Mouse (Mus musculus): Measurements from ENCODE around the gene Tomm40.

Gene Tomm40

GRCm38 (mm10) chr7:19715239-19716054, at the start of gene Tomm40:
Gene Tomm40 (minus strand): TSS chr7:19715438.
- peak; percentile 97 to 99 for DNase-seq (ENCODE audit: low spot score in 2 of 2)

DNA sequence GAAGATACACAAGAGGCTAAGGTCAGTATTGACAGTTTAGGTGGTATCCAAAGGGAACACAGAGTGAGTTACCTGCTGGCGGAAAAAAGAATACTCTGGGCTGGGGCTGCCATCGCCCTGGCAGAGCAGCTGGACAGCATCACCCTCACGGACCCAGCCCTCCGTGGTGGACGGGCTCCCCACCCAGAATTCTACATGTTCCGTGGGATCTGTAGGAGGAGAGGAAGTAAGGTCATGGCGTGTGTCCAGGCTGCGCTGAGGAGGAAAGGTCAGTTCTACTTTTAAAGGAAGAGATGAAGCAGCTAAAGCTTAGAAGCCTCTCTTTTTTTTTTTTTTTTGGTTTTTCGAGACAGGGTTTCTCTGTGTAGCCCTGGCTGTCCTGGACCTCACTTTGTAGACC, 49.3 kb upstream of the Tomm40 start:
- no peak for DNase-seq (ENCODE audit: low spot score in 2 of 2)

DNA sequence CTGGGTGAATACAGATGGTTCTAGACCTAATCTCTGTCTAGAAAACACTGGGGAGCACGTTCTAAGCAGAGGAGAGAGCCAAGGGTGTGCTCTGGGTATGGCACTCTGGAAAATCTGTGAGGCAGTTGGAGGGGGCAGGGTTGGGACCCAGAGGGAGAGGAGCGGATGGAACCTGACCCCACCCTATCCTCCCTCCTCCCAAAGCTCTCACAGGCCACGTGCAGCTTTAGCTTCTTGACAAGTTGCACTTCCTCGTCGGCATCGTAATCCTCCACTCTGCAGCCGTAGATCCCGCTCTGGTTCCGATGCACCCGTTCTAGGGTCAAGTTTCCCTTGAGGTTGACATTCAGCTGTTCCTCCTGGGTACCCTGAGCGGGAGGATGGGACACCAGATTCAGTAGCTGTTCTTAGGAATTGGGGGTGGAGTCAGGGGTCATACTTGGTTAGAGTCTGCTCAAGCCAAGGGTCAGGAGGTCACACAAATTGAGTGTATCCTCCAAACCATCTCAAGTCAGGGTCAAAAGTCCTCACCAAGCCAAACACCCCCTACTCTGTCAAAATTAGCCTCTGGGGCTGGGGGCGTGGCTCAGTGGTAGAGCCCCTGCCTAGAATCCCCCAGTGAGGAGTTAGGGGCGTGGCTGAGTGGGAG, 48.7 kb upstream of the Tomm40 start:
- DNase-seq (ENCODE audit: low spot score in 2 of 2) = no peak

GRCm38 (mm10) chr7:19762283-19762682, 47.0 kb upstream of the Tomm40 start:
- DNase-seq (ENCODE audit: low spot score in 2 of 2) = no peak

GRCm38 (mm10) chr7:19760021-19760420, 44.8 kb upstream of the Tomm40 start:
- DNase-seq (ENCODE audit: low spot score in 2 of 2) = no peak

- DNase-seq (ENCODE audit: low spot score in 2 of 2) = no peak
Measured at GRCm38 (mm10) chr7:19758623-19759022, 43.4 kb upstream of the Tomm40 start.

GRCm38 (mm10) chr7:19755851-19756786, 40.9 kb upstream of the Tomm40 start:
- DNase-seq (ENCODE audit: low spot score in 2 of 2) = peak in 1 of 2 experiments; percentile 68

DNA sequence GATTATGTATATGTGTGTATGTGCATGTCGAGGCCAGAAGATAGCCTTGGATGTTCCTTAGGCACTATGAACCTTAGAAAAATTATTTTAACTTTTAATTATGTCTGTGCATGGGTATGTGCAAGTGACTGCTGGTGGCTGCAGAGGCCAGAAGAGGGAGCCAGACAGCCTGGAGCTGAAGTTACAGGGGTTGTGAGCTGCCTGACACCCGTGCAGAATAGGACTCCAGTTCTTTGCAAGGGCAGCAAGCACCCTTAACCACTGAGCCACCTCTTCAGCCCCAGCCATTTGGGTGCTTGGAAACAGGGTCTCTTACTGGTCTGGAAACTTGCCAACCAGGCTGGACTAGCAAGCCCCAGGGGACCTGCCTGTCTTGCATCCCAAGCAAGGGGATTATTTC, 39.8 kb upstream of the Tomm40 start:
- no peak for DNase-seq (ENCODE audit: low spot score in 2 of 2)

DNA sequence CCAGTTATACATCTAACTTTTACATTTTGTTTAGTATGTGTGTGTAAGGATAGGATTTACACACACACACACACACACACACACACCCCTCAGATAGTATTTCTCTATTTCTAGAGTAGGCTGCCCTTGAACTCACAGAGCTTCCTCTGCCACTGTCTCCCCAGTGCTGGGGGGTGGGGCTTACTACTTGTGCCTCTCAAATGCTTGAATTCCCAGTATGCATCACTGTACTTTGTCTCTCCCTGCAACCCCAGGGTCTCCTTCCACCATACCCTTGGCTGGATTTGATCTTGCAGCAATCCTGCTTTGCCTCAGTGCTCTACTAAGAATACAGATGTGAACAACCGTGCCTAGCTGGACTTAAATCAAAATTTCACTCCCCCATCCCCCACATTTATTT, 38.8 kb upstream of the Tomm40 start:
- DNase-seq (ENCODE audit: low spot score in 2 of 2) = no peak

- no peak for DNase-seq (ENCODE audit: low spot score in 2 of 2)
Measured at GRCm38 (mm10) chr7:19753587-19753986, 38.3 kb upstream of the Tomm40 start.

DNA sequence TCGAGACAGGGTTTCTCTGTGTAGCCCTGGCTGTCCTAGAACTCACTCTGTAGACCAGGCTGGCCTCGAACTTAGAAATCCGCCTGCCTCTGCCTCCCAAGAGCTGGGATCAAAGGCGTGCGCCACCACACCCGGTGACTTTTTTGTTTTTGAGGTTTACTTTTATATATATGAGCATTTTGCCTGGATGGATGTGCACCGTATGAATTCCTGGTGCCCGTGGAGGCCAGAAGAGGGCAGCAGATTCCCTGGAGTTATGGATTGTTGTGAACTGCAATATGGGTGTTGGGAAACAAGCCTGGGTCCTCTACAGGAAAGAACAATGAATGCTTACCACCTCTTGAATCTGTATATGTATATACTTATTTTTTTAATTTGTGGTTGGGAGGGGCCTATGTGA, 37.4 kb upstream of the Tomm40 start:
- no peak for DNase-seq (ENCODE audit: low spot score in 2 of 2)

- DNase-seq (ENCODE audit: low spot score in 2 of 2) = no peak
Measured at GRCm38 (mm10) chr7:19751070-19751383, 35.8 kb upstream of the Tomm40 start.

DNA sequence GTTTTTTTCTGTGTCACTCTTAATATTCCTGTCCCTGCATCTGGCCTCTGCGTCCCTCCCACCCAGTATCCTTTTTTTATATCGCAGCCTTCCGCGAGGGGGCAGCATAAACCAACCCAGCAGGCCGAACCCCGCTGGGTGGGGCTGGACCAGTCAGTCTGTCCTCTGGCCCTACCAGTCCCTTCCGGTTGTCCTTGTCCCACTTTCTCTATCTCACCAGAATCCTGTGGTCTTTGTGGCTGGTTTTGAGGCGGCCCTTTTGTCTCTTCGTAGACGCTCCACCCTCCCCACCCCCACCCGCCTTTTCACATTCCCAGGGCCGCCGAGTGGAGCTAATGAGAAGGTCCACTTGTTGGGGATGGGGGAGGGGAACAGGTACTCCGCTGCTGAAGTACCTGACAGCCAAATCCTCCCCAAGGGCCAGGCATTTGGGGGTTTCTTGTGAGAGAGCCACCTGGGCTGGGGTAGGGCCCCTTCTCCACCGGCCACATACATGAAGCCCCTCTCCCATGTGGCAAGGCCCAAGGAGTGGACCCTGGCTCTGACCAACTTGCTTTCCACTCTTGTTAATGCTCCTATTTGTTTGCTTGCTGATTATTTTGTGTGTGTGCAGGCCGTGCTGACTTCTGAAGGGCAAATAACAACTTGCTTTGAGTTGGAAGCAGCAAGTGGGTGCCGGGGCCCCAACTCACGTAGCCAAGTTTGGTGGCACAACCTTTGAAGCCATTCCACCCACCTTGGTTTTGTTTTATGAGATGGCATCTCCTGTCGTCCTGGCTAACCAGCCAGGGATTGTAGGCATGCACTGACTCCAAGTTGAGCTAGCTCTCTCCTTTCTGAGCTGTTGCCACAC, 35.2 kb upstream of the Tomm40 start, which contains the start of gene Nectin2:
TSS of gene Nectin2 (minus strand) at position 267 of the 853 bp plus-strand sequence.
- DNase-seq (ENCODE audit: low spot score in 2 of 2) = peak; percentile 88 to 93

- DNase-seq (ENCODE audit: low spot score in 2 of 2) = peak; percentile 97 to 98
Measured at GRCm38 (mm10) chr7:19749389-19750216, 34.4 kb upstream of the Tomm40 start.

GRCm38 (mm10) chr7:19748219-19749195, 33.3 kb upstream of the Tomm40 start:
- no peak for DNase-seq (ENCODE audit: low spot score in 2 of 2)

DNA sequence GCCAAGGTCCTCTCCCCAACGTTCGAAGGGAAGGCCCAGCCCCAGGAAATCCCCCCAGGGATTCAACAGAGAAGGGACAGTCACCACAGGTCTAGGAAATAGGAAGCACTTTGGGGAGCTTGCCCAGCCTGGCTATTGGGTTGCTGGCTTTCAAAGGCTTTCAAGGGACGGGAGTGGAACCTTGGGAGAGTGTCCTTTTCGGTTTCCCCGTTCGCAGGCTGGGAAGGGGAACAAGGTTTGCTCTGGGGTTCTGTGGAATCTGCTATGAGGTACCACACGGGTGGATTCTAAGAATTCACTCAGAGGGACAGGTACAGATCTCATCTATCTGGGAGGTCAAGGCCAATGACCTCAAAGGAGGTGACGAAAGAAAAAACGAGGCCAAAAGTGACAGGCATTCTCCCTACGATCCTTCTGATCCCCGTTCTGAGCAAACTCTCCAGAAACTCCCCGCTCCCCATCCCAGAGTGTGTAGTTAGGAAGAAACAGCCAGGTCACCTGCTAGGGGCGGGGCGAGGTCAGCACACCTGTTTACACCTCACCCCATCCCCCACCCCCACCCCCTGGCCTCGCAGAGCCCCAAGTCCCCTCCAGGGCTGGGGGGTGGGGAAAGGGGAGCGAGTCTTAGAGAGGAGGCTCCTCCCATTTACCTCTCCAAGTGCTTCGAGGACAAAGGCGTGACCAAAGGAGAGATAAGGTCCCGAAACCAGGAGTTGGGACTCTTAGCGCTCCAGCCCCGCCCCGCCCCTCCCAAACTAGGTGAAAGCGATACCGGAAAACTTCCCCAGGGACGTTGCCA, 32.4 kb upstream of the Tomm40 start:
- DNase-seq (ENCODE audit: low spot score in 2 of 2) = no peak

DNA sequence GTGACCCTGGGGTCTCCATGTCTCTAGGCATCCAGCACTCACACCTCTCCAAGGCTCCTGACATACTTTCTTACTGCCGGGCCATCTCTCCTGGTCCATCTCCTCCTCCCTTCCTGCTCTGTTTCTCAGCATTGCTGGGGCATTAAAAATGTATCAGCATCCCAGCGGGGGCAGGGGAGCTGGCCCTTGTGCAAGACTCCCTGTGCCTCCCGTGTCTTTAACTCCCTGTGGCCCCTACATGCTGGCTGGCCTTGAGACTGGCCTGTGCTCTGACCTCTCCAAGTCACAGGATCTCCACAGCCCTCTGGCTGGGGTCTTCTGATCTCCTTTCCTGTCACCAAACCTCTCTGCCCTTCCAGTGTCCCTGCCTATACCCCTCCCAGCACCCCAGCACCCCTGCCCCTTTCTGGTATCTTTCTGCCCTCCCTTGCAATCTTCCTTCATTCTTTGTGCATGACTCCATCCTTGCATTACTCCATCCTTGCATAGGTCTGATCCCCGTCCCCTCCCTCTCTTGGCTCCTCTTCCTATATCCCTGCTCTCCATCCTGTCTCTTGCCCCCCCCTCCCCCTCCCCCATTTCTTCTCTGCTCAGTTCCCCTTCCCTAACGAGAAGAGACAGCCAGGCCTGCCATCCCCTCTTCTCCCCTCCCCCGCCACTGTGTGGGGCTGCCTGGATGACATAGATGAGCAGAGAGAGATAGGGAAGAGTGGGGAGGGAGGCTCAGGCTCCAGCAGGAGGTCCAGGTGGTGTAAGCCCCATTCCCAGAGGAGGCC, 31.4 kb upstream of the Tomm40 start:
- no peak for DNase-seq (ENCODE audit: low spot score in 2 of 2)

GRCm38 (mm10) chr7:19745971-19746370, 30.7 kb upstream of the Tomm40 start:
- DNase-seq (ENCODE audit: low spot score in 2 of 2) = no peak

Measured in urinary bladder, postnatal 4 days (tissue).